Mouse (Mus musculus) thymus, postnatal 0 days (tissue): Measurements from ENCODE around the gene Wwc1. TPM values are rescaled to one million over a fixed set of nuclear protein-coding genes. Genes with fewer than 3 reads are reported as not detected.

Experiments
- DNase-seq: peaks from one replicate; pipeline ENCODE4 v3.0.0-alpha.2; 2015; ENCODE audit warnings: low spot score
- polyA plus RNA-seq: library from polyadenylated mRNA; unstranded; fragments of >200 nt; fragmentation: Nextera tagmentation; extraction: Ambion mirVana; gene quantifications from 2 replicates; pipeline ENCODE4 v1.2.1, GENCODE M21; 2015

Wwc1 gene
- polyA plus RNA-seq, 1 experiment from 2014 or later, result 1.5 TPM

DNA sequence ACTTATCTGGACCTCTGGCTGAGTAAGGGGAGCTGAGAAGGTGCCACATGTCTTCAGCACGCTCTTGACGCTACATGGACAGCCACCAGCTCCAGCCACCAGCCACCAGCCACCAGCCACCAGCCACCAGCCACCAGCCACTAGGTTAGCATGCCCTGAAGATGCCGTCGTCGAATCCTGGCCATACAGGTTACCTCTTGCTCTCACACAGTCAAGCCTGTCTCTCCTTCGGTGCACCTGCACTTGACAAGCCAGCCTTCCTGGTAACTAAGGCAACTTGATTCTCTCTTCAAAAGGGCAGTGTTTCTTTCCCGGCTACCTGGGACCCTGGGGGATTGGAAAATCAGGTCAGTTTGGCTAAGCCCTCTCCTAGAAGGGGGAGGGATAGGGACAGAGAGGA lies 7.2 kb downstream of the Wwc1 start:
- DNase-seq, result no peak

DNA sequence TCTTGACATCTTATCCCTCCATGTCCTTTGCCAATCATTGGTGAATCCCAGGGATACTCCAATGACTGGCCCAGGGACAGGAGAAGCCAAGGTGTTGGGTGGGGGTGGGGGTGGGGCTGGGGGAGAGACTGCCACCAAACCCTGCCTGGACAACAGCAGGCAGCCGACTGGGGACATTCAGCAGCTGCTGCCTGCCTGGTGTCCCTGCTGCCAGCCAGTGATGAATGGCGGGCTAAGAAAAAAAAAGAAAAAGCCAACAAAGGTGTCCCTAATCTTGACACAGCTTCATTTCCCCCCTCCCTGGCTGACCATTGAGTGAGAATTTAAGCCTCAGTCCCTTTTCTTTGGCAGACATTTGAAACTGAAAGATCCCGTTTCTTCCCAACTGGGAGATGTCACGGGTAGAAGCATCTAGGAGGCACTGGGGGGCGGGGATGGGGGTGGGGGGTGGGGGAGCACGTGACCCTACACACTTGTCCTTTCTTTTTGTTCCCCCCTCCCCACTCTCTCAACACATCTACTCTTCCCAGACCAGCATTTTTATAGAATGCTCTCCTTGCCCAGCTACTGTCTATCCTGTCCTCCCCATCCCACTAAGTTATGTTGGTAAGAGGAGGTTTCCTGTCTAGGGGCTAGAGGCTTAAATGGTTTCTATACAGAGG lies 7.9 kb downstream of the Wwc1 start:
- no peak for DNase-seq

DNA sequence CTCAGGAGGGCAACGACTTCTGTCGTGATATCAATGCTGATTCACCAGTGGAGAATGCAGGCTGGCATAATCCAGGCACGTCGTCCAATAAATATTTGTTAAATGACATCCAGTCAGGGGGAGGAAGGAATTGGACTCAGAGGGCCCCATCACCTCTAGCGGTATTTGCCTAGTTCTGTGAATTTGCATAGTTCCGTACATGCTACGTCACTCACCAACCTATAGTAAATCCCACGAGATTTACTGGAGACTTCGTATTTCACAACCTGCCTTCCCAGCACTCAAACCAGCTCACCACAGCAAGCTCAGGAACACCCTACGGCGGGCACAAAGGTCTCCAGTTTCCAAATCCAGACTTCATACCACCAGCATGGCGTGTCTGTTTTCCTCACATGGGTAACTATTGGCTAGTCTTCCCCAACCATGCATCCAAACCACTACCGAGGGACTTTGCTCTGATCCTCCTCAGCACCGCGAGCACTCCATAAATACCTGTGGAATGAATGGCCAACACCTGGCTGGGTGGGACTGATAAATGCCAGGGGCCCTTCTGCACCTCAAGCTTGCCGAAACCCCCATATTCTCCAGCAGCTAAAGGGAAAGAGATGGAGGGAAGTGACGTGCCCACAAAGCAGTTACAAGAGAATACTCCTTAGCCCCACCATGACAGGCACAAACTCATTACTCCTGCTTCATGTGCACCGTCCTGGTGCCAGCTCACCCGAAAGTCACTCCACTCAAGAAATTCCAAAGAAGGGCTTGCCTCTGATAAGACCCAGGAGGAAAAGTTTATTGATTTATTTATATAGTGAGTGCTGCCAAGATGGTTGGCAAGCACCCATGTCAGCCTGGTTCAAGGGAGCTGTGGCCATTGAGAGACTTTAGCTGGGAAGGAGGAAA lies 9.3 kb downstream of the Wwc1 start:
- DNase-seq, result no peak

DNA sequence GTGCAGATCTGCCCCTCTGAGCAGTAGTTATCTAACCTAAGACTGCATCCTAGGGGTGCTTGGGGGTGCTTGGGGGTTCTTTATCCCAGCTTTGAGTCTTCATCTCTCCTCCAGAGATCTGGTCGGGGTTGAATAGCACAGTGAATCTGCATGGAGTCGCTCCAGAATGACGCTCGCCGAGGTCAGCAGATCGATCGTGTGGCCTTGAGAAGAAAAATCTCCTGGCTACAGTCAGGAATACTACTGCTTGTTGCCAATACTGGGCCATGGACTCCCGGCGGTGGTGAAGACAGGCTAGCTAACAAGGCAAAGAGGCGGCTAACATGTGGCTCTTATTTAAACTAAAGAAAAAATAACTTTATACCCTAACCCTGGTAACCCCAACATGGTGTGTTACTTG lies 12.0 kb downstream of the Wwc1 start:
- no peak for DNase-seq

DNA sequence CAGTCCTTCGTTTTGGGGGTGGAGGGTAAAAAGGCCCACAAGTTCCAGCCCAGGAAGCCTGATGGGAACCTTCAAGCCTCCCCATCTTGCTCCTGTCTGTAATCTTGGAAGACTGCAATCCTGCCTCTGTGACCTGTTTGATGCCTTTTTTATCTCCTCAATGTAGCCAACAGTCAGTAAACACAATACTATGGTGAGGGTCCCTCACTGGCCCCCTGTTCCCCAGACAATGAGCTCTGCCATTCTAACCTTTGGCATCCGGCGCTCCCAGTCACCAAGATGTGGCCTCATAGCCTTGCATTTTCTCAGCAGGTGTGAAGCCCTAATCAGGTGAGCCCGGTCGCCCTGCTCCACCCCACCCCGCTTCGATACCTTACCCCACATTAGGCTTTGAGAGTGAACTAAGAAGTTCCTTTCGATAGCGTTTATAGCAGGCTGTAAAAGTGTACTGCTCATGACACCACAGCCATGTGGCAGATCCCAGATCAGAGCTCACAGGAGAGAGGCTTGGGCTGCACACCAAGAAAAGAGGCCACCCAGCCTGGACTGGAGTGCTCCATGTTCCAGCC lies 16.3 kb downstream of the Wwc1 start:
- DNase-seq, result no peak

DNA sequence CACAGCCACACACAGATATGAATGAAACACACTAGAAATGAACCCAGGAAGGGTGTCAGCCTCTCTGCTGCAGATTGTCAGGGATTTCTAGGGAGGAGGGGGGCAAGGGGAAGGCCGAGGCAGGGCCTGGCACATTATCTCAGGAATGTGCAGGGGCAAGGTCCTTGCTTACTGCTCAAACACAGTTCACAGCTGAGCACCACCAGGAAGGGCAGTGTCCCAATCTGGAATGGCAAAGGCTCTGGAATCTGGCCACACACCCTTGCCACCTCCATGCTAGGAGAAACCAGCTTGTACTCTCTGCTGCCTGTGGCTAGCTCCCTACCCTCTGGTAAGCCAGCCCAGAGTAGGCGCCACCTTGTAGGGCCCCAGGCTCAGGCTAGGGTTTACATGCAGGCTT lies 16.8 kb downstream of the Wwc1 start:
- no peak for DNase-seq

DNA sequence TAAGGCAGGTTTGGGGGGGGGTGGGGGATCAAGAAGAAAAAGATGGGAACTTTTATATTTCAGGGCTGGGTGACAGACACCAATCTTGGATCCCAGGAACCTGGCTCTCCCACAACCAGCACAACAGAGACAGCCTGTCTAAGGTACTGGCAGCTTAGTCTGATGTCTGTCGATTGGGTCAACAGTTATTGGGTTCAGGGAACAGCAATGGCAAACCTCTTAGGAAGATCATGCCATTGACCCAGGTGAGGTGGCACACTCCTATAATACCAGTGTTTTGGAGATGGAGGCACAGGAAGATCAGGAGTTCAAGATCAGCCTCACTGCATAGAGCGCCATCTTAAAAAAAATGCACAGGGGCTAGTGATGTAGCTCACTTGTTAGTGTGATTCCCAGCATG lies 17.9 kb downstream of the Wwc1 start:
- no peak for DNase-seq

DNA sequence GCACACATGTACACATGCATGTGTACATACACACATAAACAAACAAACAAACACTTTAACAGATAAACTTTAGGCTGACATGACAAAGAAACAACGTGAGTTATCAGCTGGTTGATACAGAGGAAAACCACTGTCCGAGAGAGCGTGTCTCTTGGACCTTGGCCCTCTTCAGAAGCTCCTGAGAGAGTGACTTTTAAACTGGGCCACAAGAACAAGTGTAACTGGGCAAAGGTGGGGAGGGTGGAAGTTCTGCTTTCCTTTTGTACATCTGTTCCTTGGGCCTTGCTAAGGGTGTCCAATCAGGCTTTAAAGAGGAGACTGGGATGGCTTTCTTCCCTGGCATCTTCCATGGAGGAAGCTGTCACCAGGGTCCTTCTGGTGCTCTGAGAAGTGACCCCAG lies 21.1 kb downstream of the Wwc1 start:
- DNase-seq, result no peak

DNA sequence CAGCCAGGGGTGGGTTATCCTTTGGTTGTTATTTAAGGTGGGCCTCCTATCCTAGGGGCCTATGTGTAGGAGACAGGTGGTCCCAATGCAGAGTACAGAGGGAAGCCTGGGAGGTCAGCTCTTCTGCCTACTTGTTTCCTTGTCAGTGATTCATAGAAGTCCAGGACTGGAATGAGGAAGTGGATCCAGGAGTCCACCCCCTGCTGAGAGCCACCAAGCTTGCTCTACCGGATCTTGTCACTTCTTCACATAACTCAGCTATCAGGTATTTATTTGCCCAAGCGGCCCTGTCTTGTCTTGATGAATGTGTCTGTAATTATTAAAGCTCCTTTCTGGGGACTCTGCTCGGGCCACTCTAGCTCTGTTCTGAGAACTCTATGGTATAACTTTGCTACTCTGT lies 24.8 kb downstream of the Wwc1 start:
- DNase-seq, result no peak

DNA sequence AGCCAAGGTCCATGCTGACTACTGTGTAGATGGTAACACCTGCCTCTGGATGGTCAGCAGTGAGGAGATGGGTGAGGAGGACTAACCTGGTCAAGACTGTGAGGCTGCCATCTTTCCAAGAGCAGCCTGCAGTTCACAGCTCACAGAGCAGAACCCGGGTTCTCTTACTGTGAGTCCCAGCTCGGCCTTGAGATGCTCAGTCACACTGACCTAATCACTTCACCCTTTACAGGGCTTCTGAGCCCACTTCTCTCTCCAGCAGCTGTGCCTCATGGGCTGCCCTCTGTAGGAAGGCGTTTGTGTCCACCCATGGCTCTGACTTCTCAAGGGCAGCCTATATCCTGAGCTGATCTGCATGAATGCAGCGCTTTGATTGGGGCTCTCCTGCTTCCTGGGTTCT lies 27.1 kb downstream of the Wwc1 start:
- no peak for DNase-seq

DNA sequence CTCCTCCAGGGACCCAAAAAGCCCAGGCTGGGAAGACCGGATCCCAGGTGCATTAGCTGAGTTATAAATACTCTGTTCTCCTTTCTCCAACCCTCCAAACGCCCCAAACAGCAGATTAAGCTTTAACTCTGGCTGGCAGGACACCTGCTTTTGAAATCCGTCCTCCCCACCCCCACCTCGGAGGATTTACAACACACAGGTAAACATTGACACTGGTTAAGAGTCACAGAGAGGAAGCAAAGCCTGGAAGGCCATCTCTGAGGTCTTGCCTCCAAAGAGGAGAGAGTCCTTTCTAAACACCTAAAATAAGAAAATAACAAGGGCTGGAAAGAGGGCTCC lies 28.6 kb downstream of the Wwc1 start:
- no peak for DNase-seq

DNA sequence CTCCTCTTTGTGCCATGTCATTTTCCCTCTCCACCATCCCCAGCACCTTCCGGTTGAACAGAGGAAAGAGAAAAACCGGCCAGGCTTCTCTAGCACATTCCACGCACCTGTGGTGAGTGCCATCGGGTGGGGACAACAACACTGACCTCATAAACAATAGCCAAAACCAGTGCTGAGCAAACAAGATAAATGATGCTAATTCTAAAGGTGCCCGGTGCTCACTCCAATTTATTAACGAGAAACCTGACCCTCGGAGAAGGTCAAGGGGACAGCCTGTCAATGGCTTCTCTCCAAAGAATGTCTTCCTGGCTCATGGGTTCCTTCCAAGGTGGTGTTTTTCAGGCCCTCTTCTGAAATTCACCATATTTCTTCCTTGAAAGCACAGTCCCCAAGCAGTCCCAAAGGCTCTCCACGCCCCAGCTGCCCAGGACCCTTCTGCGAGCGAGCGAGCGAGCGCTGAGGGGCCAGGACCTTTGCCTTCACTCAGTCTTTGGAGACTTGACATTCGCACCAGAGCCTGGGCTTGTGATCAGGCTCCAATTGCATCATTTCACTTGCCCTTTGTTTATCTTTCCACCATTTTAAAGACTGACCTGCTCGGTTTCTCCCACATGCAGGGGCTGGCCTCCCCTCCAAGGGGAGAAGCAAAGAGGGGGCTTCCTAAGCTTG lies 29.1 kb downstream of the Wwc1 start:
- DNase-seq, result no peak

DNA sequence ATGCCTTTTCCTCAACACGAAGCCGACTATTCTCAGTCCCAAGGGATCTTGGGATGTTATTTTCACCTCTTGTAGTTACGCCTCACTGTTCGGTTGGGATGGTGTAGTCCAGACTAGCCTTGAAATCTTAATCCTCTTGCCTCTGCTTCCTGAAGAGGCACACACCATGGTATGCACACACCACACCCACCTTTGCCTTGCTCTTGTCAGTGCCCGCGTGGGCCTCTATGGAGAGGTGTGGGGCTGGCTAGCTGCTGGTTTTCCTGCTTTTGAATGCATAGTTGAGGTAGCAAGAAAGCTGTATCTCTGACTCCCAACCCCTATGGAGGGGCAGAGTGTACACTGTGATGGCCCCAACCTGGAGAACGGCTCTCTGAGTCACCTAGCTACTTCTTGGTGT lies 29.9 kb downstream of the Wwc1 start:
- DNase-seq, result no peak

DNA sequence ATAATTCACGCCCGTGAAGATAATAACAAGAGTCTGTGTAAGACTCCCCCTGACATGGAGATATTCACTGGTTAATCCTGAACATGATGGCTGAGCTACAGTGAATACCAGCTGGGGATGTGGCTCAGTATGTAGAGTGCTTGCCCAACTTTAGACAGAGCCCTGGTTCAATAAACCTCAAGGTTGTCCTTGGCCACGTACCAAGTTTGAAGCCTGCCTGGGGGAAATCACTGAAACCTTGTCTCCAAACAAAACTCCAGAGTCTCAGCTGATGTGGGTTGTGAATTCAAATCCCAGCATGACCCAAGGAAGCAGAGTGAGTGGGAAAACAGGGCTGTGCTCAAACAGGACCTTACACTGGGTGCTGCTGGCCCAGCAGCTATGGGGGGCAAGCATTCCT lies 30.3 kb downstream of the Wwc1 start:
- no peak for DNase-seq

DNA sequence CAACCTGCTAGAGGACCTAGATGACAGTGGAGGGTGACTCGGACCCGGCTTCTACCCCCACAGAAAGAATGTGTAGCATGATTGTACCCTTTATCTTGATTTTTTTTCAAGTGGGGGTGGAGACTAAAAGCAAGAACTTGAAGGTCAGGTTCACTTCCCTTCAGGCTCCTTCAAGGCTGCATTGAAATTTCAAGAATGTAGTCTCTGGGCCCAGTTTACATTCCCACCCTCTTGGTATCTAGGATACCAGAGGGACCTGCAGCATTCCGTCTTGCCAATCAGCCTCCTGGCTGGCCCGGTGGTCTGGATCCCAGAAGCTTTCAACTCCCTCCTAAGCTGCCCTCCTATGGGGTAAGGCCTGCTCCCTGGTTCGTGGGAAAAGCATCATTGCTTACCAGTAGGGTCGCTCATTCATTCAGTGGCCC lies 31.9 kb downstream of the Wwc1 start:
- DNase-seq, result no peak

DNA sequence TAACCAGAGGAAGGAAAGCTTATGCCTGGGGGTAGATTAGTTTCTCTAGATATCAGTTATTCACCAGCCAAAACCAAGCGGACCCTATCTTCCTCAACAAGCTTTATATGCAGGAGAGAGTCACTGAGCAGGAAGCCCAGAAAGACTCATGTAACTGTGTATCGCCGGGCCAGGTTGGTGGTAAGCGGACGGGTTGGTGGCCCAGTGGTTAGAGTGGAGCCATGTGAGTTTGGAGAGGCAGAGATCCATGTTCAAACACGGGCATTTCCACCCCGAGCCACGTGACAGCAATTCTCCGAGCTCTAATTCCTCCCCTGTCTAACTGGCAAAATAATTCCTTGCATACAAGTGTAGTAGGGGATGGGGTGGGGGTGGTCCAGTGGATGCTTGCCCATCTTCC lies 32.4 kb downstream of the Wwc1 start:
- DNase-seq, result no peak

DNA sequence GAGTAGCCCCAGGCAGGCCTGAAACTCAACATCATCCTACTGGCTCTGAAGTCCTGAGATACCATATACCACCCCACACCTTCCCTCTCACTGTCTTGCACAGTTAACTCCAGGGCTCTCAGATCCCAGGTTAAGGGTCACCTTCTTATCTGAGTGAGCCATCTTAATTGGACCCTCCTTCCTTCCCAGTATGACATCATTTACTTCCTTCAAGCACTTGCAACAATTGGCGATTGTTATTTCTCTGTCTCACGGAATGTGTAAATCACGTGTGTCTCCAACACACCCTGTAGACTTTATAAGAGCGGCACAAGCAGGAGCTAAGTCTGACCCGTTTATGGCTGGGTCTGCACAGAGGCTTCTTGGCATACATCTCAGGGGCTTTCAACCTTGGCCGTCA lies 35.1 kb downstream of the Wwc1 start:
- no peak for DNase-seq

DNA sequence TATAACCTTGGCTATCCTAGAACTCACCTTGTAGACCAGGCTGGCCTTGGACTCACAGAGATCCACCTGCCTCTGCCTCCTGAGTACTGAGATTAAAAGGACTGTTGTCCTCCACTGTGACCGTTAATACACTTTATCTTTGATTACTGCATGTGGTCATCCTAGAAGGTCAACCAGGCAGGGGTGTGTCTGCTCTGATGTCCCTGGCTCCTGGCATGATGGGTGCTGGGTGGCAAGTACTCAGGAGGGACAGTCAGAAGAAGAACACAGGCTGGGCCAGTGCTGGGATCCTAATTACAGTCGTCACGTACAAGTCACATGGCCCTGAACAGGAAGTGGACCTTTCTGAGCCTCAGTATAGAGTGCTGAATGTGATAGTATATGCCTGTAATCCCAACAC lies 38.7 kb downstream of the Wwc1 start:
- DNase-seq, result no peak

DNA sequence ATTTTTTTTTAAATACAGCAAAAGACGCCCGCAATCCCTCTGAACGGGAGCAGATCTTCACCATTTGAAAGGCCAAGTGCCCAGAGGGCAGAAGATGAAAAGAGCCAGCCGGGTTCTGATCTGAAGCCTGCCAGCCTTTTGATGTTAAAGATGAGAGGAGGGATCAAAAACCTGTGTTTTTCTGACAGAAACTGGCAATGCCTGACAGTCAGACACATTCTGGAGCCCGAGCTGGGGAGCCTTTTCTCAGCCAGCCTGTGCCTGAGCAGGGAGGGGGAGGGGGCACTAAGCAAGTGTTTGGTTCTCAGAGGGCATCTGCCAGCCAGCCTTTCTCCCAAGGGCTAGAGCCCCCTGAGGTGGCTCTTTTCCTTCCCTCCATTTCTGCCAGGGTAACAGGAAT lies 39.3 kb downstream of the Wwc1 start:
- DNase-seq, result peak; percentile 16

DNA sequence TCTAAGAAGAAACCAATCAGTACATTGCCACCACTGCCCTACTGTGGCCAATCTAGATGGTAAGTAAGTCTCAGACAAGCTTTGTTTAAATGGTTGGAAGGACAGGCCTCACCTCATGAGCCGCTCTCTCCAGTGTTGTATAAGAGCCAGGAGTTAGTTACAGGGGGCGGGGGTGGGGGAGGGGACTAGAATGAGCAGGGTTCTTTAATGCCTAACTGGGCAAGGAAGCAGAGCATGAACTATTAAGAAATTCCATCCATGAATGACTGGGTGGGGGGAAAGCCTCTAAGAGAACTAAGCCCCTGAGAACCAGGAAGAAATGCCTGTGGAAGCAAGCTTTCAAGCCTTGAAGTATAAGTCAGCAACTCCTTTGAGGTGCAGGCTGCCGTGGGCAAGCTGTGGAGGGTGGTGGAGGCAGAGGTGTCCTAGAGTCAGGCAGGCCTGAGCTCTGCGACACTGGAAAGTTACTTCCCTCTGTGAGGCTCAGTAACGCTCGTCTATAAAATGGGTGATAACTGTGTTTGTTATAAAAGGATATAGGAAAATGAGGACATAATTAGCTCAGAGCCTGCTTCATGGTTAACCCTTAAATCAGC lies 41.4 kb downstream of the Wwc1 start:
- DNase-seq, result no peak

DNA sequence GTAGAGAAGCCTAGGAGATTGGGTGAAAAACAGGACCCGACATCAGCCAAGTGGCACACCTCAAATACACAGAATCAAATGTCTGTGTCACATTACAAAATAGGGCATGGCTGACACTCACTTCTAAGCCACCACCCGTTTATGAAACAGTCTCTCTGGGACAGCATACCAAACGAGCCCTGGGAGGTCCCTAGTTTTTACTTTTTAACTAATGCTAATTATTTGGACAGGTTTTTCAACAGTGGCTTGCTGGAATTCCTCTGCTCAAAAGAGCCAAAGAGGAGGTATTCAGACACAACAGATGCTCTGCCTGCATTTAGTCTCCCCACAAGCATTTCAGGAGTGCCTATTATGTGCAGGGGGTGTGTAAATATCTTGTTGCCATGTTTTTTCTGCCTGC lies 44.7 kb downstream of the Wwc1 start:
- DNase-seq, result no peak

DNA sequence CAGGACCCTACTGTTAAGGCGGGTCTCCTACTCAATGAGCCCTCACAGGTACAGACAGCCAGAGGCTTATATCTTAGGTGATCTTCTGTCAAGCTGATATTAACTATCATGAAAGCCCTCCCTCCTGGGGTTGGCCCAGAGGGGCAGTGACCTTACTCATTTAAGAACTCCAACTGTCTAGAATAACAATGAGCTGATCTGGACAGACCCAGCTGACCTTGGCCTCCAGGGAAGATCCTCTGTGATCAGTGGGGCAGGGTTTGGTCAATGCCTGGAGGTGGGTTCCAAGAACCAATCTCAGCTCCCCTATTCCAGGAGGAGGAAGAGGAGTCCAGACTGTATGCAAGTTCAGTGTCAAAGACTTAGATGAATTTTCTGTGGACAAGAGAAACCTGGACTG lies 45.2 kb downstream of the Wwc1 start:
- DNase-seq, result no peak
